Mouse (Mus musculus): ENCODE results near the gene Clptm1. TPM values are rescaled to one million over a fixed set of nuclear protein-coding genes. Genes with fewer than 3 reads are reported as not detected.

Clptm1 gene
- polyA plus RNA-seq, 1 experiment from 2014 or later: 81.9 TPM

GRCm38 (mm10) chr7:19701069-19701761 lies 36.4 kb upstream of the Clptm1 start:
- Histone ChIP-seq H3K36me3 (ENCODE audit: control insufficient read depth, insufficient read depth) (peaks cover 22% of the 10 kb centered on the region), H3K4me3 (ENCODE audit: low read length) (no peak overlapping the region), H3K4me2 (ENCODE audit: low read depth, low read length) (peak overlapping the region; percentile 31; the same call in 1 of the 2 replicates), H3K9ac (ENCODE audit: low read length) (peak overlapping the region; percentile 57), H3K27me3 (ENCODE audit: control insufficient read depth, insufficient read depth, low read length) (no peaks in the 10 kb centered on the region), H3K9me3 (replicated peaks; ENCODE audit: control insufficient read depth, low read length) (no peaks in the 10 kb centered on the region), H3K4me1 (ENCODE audit: control insufficient read depth, insufficient read depth, low read length) (peaks cover 30% of the 10 kb centered on the region), H3K27ac (ENCODE audit: low read length) (peak overlapping the region; percentile 84)
- 29% methylated on average over 22 of the region's 22 CpGs for WGBS
- peak; percentile 47 for ATAC-seq (replicated peaks; ENCODE audit: extremely low read depth, insufficient read depth, low FRiP score)

DNA sequence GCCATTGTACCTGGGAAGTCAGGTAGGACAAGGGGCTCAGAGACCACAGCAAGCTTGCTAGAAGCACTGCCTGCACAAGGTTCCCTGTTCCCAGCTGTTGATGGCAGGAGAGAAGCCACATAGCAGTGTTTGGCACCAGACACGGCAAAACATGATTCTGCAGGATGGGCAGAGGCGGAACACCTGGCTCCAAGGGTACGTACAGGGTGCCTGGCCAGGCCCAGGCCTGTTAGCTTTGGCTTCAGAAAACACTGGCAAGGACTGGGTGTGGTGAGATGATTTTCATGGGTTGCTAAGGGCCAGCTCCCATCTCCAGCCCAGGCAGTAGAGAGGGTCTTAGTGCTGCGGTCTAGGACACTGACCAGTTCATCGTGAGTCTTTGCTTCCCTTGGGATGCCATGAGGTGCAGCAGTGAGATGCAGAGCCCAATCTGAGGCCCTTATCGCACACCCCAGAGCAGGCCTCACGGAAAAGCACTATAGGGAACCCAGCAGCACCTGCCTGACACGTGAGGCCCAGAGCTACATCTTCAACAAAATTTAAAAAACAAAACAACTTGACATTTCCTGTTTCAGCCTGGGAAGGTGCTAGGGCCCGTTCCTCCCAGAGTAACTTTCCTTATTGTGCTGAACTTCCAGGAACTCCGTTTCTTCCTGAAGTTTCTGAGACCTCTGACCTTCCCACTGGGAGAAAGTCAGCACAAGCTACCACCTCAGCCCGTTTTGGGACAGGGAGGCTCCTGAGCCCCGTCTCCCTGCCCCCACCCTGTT lies 35.7 kb upstream of the Clptm1 start:
- 51% methylated on average over 12 of the region's 12 CpGs for WGBS
- no peak for ATAC-seq (replicated peaks; ENCODE audit: extremely low read depth, insufficient read depth, low FRiP score)
- Histone ChIP-seq H3K4me1 (ENCODE audit: control insufficient read depth, insufficient read depth, low read length) (peaks cover 30% of the 10 kb centered on the region), H3K4me3 (ENCODE audit: low read length) (no peak overlapping the region), H3K27ac (ENCODE audit: low read length) (peak overlapping the region; percentile 84), H3K4me2 (ENCODE audit: low read depth, low read length) (peak overlapping the region; percentile 31; the same call in 1 of the 2 replicates), H3K9ac (ENCODE audit: low read length) (peak overlapping the region; percentile 57), H3K27me3 (ENCODE audit: control insufficient read depth, insufficient read depth, low read length) (no peaks in the 10 kb centered on the region), H3K36me3 (ENCODE audit: control insufficient read depth, insufficient read depth) (peaks cover 20% of the 10 kb centered on the region), H3K9me3 (replicated peaks; ENCODE audit: control insufficient read depth, low read length) (no peaks in the 10 kb centered on the region)

DNA sequence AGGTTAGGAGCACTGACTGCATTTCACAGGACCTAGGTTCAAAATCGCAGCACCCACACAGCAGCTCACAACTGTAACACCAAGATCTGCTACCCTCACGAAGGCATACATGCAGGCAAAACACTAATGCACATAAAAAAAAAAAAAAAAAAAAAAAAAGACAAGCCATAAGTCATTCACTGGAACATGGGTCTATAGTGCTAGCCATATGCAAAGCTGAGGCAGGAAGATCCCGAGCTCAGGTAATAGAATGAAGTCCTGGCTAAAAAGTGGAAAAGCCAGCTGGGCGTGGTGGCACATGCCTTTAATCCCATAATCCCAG lies 35.0 kb upstream of the Clptm1 start:
- Histone ChIP-seq H3K4me3 (ENCODE audit: low read length) (no peak overlapping the region), H3K9ac (ENCODE audit: low read length) (no peak overlapping the region), H3K36me3 (ENCODE audit: control insufficient read depth, insufficient read depth) (peaks cover 16% of the 10 kb centered on the region), H3K27me3 (ENCODE audit: control insufficient read depth, insufficient read depth, low read length) (no peaks in the 10 kb centered on the region), H3K27ac (ENCODE audit: low read length) (peak overlapping the region; percentile 84), H3K4me2 (ENCODE audit: low read depth, low read length) (no peak overlapping the region), H3K9me3 (replicated peaks; ENCODE audit: control insufficient read depth, low read length) (no peaks in the 10 kb centered on the region), H3K4me1 (ENCODE audit: control insufficient read depth, insufficient read depth, low read length) (peaks cover 33% of the 10 kb centered on the region)
- no peak for ATAC-seq (replicated peaks; ENCODE audit: extremely low read depth, insufficient read depth, low FRiP score)
- 69% methylated on average over 4 of the region's 4 CpGs for WGBS

DNA sequence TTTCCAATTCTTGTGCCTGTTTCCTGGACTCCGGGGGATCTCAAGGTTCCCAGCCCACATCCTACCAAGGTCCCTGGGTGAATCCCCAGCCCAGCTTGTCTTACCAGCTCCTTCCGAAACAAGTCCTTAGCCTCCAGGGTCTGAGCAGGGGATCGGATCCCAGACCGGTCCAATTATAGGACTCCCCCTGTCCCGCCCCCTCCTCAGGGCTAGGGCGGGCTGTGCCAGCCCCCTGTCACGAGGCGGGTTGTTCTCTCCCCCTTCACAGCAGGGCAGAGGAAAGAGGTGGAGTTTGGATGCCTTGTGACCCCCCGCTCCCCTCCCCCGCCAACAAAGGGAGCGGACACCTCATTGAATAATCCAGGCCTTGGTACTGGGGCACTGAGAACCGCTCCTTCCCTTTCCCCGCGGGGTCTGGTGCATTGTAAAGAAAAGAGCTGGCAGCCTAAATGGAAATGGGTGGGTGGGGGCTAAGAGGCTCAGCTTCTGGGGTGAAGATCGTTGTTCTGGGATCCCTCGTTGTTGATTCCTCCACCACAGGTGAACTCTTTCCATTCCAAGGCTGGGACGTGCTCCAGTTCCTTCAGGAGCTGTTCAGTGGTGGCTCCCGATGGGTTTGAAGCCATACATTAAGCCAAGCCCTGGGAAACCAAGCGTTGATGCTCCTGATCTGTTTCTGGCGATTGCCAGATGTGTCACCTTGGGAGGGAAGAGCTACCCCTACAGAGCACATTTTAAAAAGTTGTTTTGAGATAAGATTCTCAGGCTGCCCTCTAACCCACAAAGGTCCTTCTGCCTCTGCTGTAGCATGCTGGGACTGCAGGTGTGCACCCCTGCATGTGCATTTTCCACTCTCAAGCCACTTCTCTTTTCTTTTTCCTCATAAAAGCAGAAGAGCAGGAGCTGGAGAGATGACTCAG lies 34.3 kb upstream of the Clptm1 start, which contains the start of gene Apoe:
Apoe (minus strand) TSS at position 282 of the 920 bp plus-strand sequence.
- peak within 1 kb of the TSS; percentile 60 for H3K4me3 ChIP-seq (ENCODE audit: low read length)
- WGBS: 2% methylated on average over 20 of the region's 20 CpGs
- H3K27ac ChIP-seq (ENCODE audit: low read length): peak within 1 kb of the TSS; percentile 84
- ATAC-seq (replicated peaks; ENCODE audit: extremely low read depth, insufficient read depth, low FRiP score): peak; percentile 68
- peaks cover 36% of the 10 kb centered on the region for H3K4me1 ChIP-seq (ENCODE audit: control insufficient read depth, insufficient read depth, low read length)
- no peaks in the 10 kb centered on the region for H3K27me3 ChIP-seq (ENCODE audit: control insufficient read depth, insufficient read depth, low read length)
- H3K9ac ChIP-seq (ENCODE audit: low read length): peak within 1 kb of the TSS; percentile 71
- no peaks in the 10 kb centered on the region for H3K9me3 ChIP-seq (replicated peaks; ENCODE audit: control insufficient read depth, low read length)
- H3K4me2 ChIP-seq (ENCODE audit: low read depth, low read length): peak within 1 kb of the TSS; percentile 81
- H3K36me3 ChIP-seq (ENCODE audit: control insufficient read depth, insufficient read depth): peaks cover 14% of the 10 kb centered on the region

GRCm38 (mm10) chr7:19697949-19698906 lies 33.4 kb upstream of the Clptm1 start:
- Histone ChIP-seq H3K9me3 (replicated peaks; ENCODE audit: control insufficient read depth, low read length) (no peaks in the 10 kb centered on the region), H3K27ac (ENCODE audit: low read length) (peak overlapping the region; percentile 84), H3K9ac (ENCODE audit: low read length) (peak overlapping the region; percentile 71), H3K36me3 (ENCODE audit: control insufficient read depth, insufficient read depth) (peaks cover 14% of the 10 kb centered on the region), H3K4me1 (ENCODE audit: control insufficient read depth, insufficient read depth, low read length) (peaks cover 42% of the 10 kb centered on the region), H3K4me3 (ENCODE audit: low read length) (peak overlapping the region; percentile 60), H3K27me3 (ENCODE audit: control insufficient read depth, insufficient read depth, low read length) (no peaks in the 10 kb centered on the region), H3K4me2 (ENCODE audit: low read depth, low read length) (peak overlapping the region; percentile 81)
- ATAC-seq (replicated peaks; ENCODE audit: extremely low read depth, insufficient read depth, low FRiP score): no peak
- 4% methylated on average over 28 of the region's 28 CpGs for WGBS

- Histone ChIP-seq H3K36me3 (ENCODE audit: control insufficient read depth, insufficient read depth) (peaks cover 9% of the 10 kb centered on the region), H3K4me2 (ENCODE audit: low read depth, low read length) (no peak overlapping the region), H3K9me3 (replicated peaks; ENCODE audit: control insufficient read depth, low read length) (no peaks in the 10 kb centered on the region), H3K4me3 (ENCODE audit: low read length) (no peak overlapping the region), H3K27me3 (ENCODE audit: control insufficient read depth, insufficient read depth, low read length) (no peaks in the 10 kb centered on the region), H3K9ac (ENCODE audit: low read length) (no peak overlapping the region), H3K4me1 (ENCODE audit: control insufficient read depth, insufficient read depth, low read length) (peaks cover 48% of the 10 kb centered on the region), H3K27ac (ENCODE audit: low read length) (no peak overlapping the region)
- no peak for ATAC-seq (replicated peaks; ENCODE audit: extremely low read depth, insufficient read depth, low FRiP score)
- 89% methylated on average over 34 of the region's 34 CpGs for WGBS
These were observed 31.6 kb upstream of the Clptm1 start for GRCm38 (mm10) chr7:19696336-19696873.

- WGBS: 73% methylated on average over 6 of the region's 6 CpGs
- Histone ChIP-seq H3K4me2 (ENCODE audit: low read depth, low read length) (no peak overlapping the region), H3K36me3 (ENCODE audit: control insufficient read depth, insufficient read depth) (peaks cover 9% of the 10 kb centered on the region), H3K27ac (ENCODE audit: low read length) (peak overlapping the region; percentile 79), H3K27me3 (ENCODE audit: control insufficient read depth, insufficient read depth, low read length) (no peaks in the 10 kb centered on the region), H3K9me3 (replicated peaks; ENCODE audit: control insufficient read depth, low read length) (no peaks in the 10 kb centered on the region), H3K4me1 (ENCODE audit: control insufficient read depth, insufficient read depth, low read length) (peaks cover 46% of the 10 kb centered on the region), H3K9ac (ENCODE audit: low read length) (no peak overlapping the region), H3K4me3 (ENCODE audit: low read length) (no peak overlapping the region)
- no peak for ATAC-seq (replicated peaks; ENCODE audit: extremely low read depth, insufficient read depth, low FRiP score)
These were observed 31.0 kb upstream of the Clptm1 start for GRCm38 (mm10) chr7:19695881-19696280.

DNA sequence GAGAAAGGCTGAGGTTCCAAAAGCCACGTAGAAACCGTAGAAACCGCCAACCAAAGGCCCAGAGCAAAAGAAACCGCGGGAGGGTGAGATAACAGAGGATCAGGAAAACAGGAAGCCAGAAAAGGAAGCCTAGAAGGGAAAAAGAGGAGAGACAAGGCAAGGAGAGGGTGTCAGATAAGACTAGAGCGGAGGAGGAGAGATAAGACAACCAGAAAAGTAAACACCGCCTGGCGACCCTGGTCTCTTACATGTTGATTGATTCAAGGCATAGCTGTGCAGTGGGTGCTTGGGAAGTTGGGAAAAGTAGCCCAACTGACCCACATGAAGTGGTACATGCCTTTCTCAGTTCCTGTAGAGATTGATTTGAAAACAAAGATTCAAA lies 30.4 kb upstream of the Clptm1 start:
- Histone ChIP-seq H3K4me1 (ENCODE audit: control insufficient read depth, insufficient read depth, low read length) (peaks cover 39% of the 10 kb centered on the region), H3K27me3 (ENCODE audit: control insufficient read depth, insufficient read depth, low read length) (no peaks in the 10 kb centered on the region), H3K9me3 (replicated peaks; ENCODE audit: control insufficient read depth, low read length) (no peaks in the 10 kb centered on the region), H3K27ac (ENCODE audit: low read length) (peak overlapping the region; percentile 79), H3K4me2 (ENCODE audit: low read depth, low read length) (no peak overlapping the region), H3K4me3 (ENCODE audit: low read length) (no peak overlapping the region), H3K36me3 (ENCODE audit: control insufficient read depth, insufficient read depth) (peaks cover 9% of the 10 kb centered on the region), H3K9ac (ENCODE audit: low read length) (no peak overlapping the region)
- ATAC-seq (replicated peaks; ENCODE audit: extremely low read depth, insufficient read depth, low FRiP score): no peak
- 10% methylated on average over 8 of the region's 8 CpGs for WGBS

Data from heart, embryonic 16.5 days (tissue).